Mouse (Mus musculus) CH12.LX (cell line): ENCODE results near the gene Rbck1. TPM values are rescaled to one million over a fixed set of nuclear protein-coding genes. Genes with fewer than 3 reads are reported as not detected.
A peak's percentile ranks its signal among the peaks of the same experiment; 100 is the strongest.

ENCODE experiments used
- DNase-seq: peaks from one replicate; pipeline ENCODE4 v3.0.0-alpha.2; 2013; ENCODE audit errors: extremely low read depth
- H3K27ac ChIP-seq: 2 replicates; pipeline ENCODE4 v1.5.1; 2012; ENCODE audit warnings: low read depth, mild to moderate bottlenecking, control low read depth, moderate library complexity; ENCODE audit not compliant: insufficient read depth
- H3K27me3 ChIP-seq: replicated peaks from 2 replicates; pipeline ENCODE3; 2012; ENCODE audit warnings: inconsistent platforms
- H3K36me3 ChIP-seq, 2 experiments: replicated peaks in 1 of 2; 2 replicates each; pipeline versions ENCODE3 to v1.6.1; 2012; ENCODE audit warnings: inconsistent platforms in 1 of 2, low read length in 1 of 2, mild to moderate bottlenecking in 1 of 2, mixed read lengths in 1 of 2, moderate library complexity in 1 of 2; ENCODE audit not compliant: control insufficient read depth in 1 of 2, insufficient read depth in 1 of 2
- H3K4me1 ChIP-seq, 2 experiments: 2 replicates each; pipeline ENCODE4 v1.6.1; 2012; ENCODE audit warnings: inconsistent platforms in 1 of 2, moderate library complexity in 1 of 2; ENCODE audit not compliant: insufficient read depth in 2 of 2, control insufficient read depth in 1 of 2
- H3K4me2 ChIP-seq: 2 replicates; pipeline ENCODE4 v1.6.1; 2012; ENCODE audit warnings: low read depth, mild to moderate bottlenecking, control low read depth; ENCODE audit not compliant: poor library complexity, insufficient read depth, severe bottlenecking
- H3K4me3 ChIP-seq, 3 experiments: fragments of 150-350 bp in 1 of 3; sonication (generic) in 1 of 3; replicated peaks in 1 of 3; 2 replicates each; pipeline versions ENCODE3 to v1.5.1; 2011 to 2012; ENCODE audit warnings: low read depth in 2 of 3, low read length in 2 of 3, mild to moderate bottlenecking in 2 of 3, moderate library complexity in 2 of 3, control low read depth in 1 of 3, improper control_type of control experiment in 1 of 3, inconsistent platforms in 1 of 3, mixed read lengths in 1 of 3; ENCODE audit not compliant: poor library complexity in 1 of 3
- H3K79me2 ChIP-seq: replicated peaks from 2 replicates; pipeline ENCODE4 v1.6.1; 2012; ENCODE audit warnings: mild to moderate bottlenecking, moderate library complexity; ENCODE audit not compliant: control insufficient read depth, poor library complexity, insufficient read depth, severe bottlenecking; ENCODE audit errors: extremely low read depth
- H3K9ac ChIP-seq: 2 replicates; pipeline ENCODE4 v1.6.1; 2012; ENCODE audit warnings: low read depth, mild to moderate bottlenecking, control low read depth, moderate library complexity; ENCODE audit not compliant: insufficient read depth
- H3K9me3 ChIP-seq: replicated peaks from 2 replicates; pipeline ENCODE3; 2012; ENCODE audit warnings: low read length, inconsistent platforms, mixed read lengths
- CHD1 ChIP-seq: IDR thresholded peaks from 2 replicates; pipeline ENCODE4 v1.6.1; 2012; ENCODE audit warnings: low read depth, low read length, improper control_type of control experiment, inconsistent platforms
- ELF1 ChIP-seq: IDR thresholded peaks from 2 replicates; pipeline ENCODE4 v1.6.1; 2014; ENCODE audit warnings: low read depth, mild to moderate bottlenecking, inconsistent platforms, low read length, improper control_type of control experiment
- EP300 ChIP-seq: IDR thresholded peaks from 2 replicates; pipeline ENCODE4 v1.6.1; 2011; ENCODE audit warnings: low read length, improper control_type of control experiment
- ETS1 ChIP-seq: conservative IDR thresholded peaks from 2 replicates; pipeline ENCODE4 v1.6.1; 2012; ENCODE audit warnings: low read depth, mild to moderate bottlenecking, inconsistent platforms, low read length, improper control_type of control experiment, moderate library complexity
- GABPA ChIP-seq: IDR thresholded peaks from 2 replicates; pipeline ENCODE4 v1.6.1; 2012; ENCODE audit warnings: low read depth, low read length, improper control_type of control experiment, inconsistent platforms; ENCODE audit not compliant: insufficient replicate concordance
- HCFC1 ChIP-seq: IDR thresholded peaks from 2 replicates; pipeline ENCODE4 v1.6.1; 2012; ENCODE audit warnings: low read depth, mild to moderate bottlenecking, inconsistent platforms, low read length, improper control_type of control experiment
- MAFK ChIP-seq: IDR thresholded peaks from 2 replicates; pipeline ENCODE4 v1.6.1; 2011; ENCODE audit warnings: low read length, improper control_type of control experiment; ENCODE audit not compliant: insufficient replicate concordance
- MAX ChIP-seq: IDR thresholded peaks from 2 replicates; pipeline ENCODE4 v1.6.1; 2011; ENCODE audit warnings: low read length, improper control_type of control experiment
- MAZ ChIP-seq: IDR thresholded peaks from 2 replicates; pipeline ENCODE4 v1.6.1; 2012; ENCODE audit warnings: low read depth, mild to moderate bottlenecking, inconsistent platforms, low read length, improper control_type of control experiment, moderate library complexity
- MXI1 ChIP-seq: IDR thresholded peaks from 2 replicates; pipeline ENCODE4 v1.6.1; 2011; ENCODE audit warnings: mild to moderate bottlenecking, low read depth, low read length, improper control_type of control experiment
- PAX5 ChIP-seq: IDR thresholded peaks from 2 replicates; pipeline ENCODE4 v1.6.1; 2012; ENCODE audit warnings: low read length, inconsistent platforms, mixed read lengths
- RAD21 ChIP-seq: IDR thresholded peaks from 2 replicates; pipeline ENCODE4 v1.6.1; 2011; ENCODE audit warnings: low read depth, mild to moderate bottlenecking, low read length, improper control_type of control experiment, moderate library complexity
- SIN3A ChIP-seq: IDR thresholded peaks from 2 replicates; pipeline ENCODE4 v1.6.1; 2012; ENCODE audit warnings: low read length, improper control_type of control experiment, inconsistent platforms
- SMC3 ChIP-seq: IDR thresholded peaks from 2 replicates; pipeline ENCODE4 v1.6.1; 2011; ENCODE audit warnings: low read depth, low read length, improper control_type of control experiment
- UBTF ChIP-seq: IDR thresholded peaks from 2 replicates; pipeline ENCODE4 v1.6.1; 2012; ENCODE audit warnings: low read depth, mild to moderate bottlenecking, inconsistent platforms, low read length, improper control_type of control experiment, moderate library complexity
- ZC3H11A ChIP-seq: IDR thresholded peaks from 2 replicates; pipeline ENCODE4 v1.6.1; 2012; ENCODE audit warnings: low read depth, mild to moderate bottlenecking, inconsistent platforms, low read length, improper control_type of control experiment
- ZKSCAN1 ChIP-seq: IDR thresholded peaks from 2 replicates; pipeline ENCODE4 v1.6.1; 2012; ENCODE audit warnings: low read depth, inconsistent platforms, low read length, improper control_type of control experiment, borderline replicate concordance
- ZMIZ1 ChIP-seq: IDR thresholded peaks from 2 replicates; pipeline ENCODE4 v1.6.1; 2012; ENCODE audit warnings: low read depth, mild to moderate bottlenecking, inconsistent platforms, low read length, improper control_type of control experiment
- dilution Hi-C: fragments of 300-500 bp; cut with MboI; formaldehyde crosslinking; loops from 2 replicates; pipeline ENCODE4 v1.14.3; 2020; ENCODE audit warnings: low sequenced_read_pairs; ENCODE audit not compliant: extremely low pct_unique_long_range_greater_than_20kb, extremely low pct_ligation_motif_present
- in situ Hi-C: fragments of 300-500 bp; cut with MboI; formaldehyde crosslinking; loops from 3 replicates; pipeline ENCODE4 v1.14.3; 2019; ENCODE audit warnings: low sequenced_read_pairs, low pct_ligation_motif_present, low pct_unique_long_range_greater_than_20kb, mixed read lengths
- polyA plus RNA-seq: library from polyadenylated mRNA; unstranded; fragments of >175 nt; gene quantifications from 2 replicates; pipeline ENCODE4 v1.2.1, GENCODE M21; 2012; ENCODE audit warnings: low read depth; ENCODE audit not compliant: insufficient read length
- total RNA-seq, 2 experiments: library from RNA; depleted of rRNA; stranded (reverse); fragments of 300-350 nt in 1 of 2; fragments of >200 nt in 1 of 2; gene quantifications; 2 replicates each; pipeline ENCODE4 v1.2.3; 2012 to 2014

Rbck1 gene
- total and polyA plus RNA-seq, 3 experiments = 109 to 143 (median 134) TPM

DNA sequence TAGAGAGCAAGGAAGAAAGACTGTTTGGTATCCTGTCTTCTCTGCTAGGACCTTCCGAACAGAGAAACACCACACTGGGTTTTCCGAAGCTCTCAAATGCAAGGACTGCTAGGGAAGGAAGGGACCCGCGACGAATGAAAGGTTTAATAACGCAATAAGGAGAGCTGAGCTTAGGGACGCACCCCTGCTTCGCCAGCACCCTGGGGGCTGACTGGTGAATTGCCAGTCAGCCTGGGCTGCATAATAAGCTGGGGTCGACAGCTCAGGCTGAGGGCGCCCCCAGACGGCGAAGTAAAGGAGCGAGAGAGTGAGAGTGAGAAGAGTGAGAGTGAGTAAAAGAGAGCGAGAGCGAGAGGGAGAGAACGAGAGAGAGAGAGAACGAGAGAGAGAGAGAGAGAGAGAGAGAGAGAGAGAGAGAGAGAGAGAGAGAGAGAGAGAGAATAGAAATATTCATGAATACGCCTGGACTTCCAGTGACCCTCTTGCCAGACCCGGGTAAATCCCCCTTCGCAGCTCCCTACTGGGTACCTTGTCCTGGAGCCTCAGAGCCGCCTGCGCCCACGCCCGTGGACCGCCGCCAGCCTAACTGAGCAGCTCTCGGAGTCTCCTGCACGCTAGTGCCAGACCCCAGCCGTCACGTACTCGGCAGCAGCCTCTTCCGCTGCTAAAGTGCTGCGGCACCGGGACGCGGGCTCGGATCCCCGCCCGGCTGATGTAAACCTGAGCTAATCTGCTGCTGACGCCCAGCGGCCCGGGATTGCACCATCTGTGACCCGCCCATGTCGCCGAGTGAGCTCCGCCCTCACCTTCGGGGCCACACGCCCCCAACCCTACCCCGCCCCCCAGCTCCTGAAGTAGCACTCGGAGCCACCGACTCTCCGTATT lies 11.1 kb upstream of the Rbck1 start, which contains the start of gene Trib3 (continued):
- no peak for TF ChIP-seq GABPA
- peak; percentile 56; the same call in 1 of the 2 replicates for TF ChIP-seq MXI1
- peak; percentile 92 for TF ChIP-seq ZMIZ1
- TF ChIP-seq RAD21 = peak; percentile 69
- no peak for TF ChIP-seq HCFC1
- TF ChIP-seq PAX5 = no peak
- no peak for TF ChIP-seq ETS1
- no peak for TF ChIP-seq ZC3H11A
- TF ChIP-seq SIN3A = no peak; the same call in 1 of the 2 replicates

GRCm38 (mm10) chr2:152339631-152340179 lies 7.3 kb upstream of the Rbck1 start:
- TF ChIP-seq UBTF = no peak
- TF ChIP-seq ETS1 = no peak
- no peak for TF ChIP-seq MAX
- TF ChIP-seq CHD1 = no peak
- no peak for TF ChIP-seq ELF1
- in situ Hi-C loops (no loop called here), dilution Hi-C loops (no loop called here)
- H3K4me1 ChIP-seq = peaks cover 28 to 65% of the 10 kb centered on the region in 2 experiments
- H3K79me2 ChIP-seq = peaks cover 10% of the 10 kb centered on the region
- H3K4me3 ChIP-seq = no peak overlapping the region
- no peak overlapping the region for H3K4me2 ChIP-seq
- no peak overlapping the region for H3K9ac ChIP-seq
- H3K27me3 ChIP-seq = no peaks in the 10 kb centered on the region
- H3K9me3 ChIP-seq = no peaks in the 10 kb centered on the region
- no peak for DNase-seq
- peaks cover 55 to 65% of the 10 kb centered on the region in 2 experiments for H3K36me3 ChIP-seq
- no peak overlapping the region for H3K27ac ChIP-seq

DNA sequence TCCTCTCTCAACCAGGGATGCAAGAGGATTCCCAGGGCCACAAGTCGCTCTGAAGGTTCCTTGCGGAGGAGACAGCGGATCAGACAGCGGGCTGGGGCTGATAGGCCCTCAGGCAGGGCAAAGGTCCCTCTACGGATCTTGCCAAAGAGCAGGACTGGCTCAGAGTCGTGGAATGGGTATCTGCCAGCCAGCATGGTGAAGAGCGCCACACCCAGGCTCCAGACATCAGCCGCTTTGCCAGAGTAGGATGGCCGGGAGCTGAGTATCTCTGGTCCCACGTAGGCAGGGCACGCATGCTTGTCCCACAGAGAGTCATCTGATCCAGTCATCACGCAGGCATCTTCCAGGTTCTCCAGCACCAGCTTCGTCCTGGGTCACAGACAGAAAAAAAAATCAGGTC lies 5.9 kb upstream of the Rbck1 start:
- Histone ChIP-seq H3K4me1 (peaks cover 25 to 61% of the 10 kb centered on the region in 2 experiments), H3K27me3 (no peaks in the 10 kb centered on the region), H3K27ac (no peak overlapping the region), H3K9me3 (no peaks in the 10 kb centered on the region), H3K36me3 (peaks cover 55 to 65% of the 10 kb centered on the region in 2 experiments), H3K4me2 (no peak overlapping the region), H3K9ac (no peak overlapping the region), H3K4me3 (no peak overlapping the region), H3K79me2 (peaks cover 10% of the 10 kb centered on the region)
- no peak for TF ChIP-seq SIN3A
- TF ChIP-seq ZKSCAN1 = no peak
- TF ChIP-seq EP300 = no peak
- no peak for TF ChIP-seq MXI1
- no peak for TF ChIP-seq ZMIZ1
- TF ChIP-seq MAZ = no peak
- no peak for TF ChIP-seq MAFK
- no peak for TF ChIP-seq RAD21
- TF ChIP-seq ZC3H11A = no peak
- TF ChIP-seq SMC3 = no peak
- in situ Hi-C loops (no loop called here), dilution Hi-C loops (no loop called here)
- no peak for DNase-seq
